Mouse (Mus musculus): ENCODE results near the gene Msl1.

- TF ChIP-seq CTCF (IDR thresholded peaks at IDR 0.05; ENCODE audit: insufficient read depth, low read length) (no peak), POLR2A (IDR thresholded peaks at IDR 0.05; ENCODE audit: borderline replicate concordance, extremely low read depth, low read depth, low read length) (no peak)
Observed at GRCm38 (mm10) chr11:98751221-98751782, 44.0 kb upstream of the Msl1 start.
